Mouse (Mus musculus): ENCODE measurements around the gene Ash1l.
"Not testable (repeated sequence)": the region's sequence is repeated elsewhere in the genome, so short reads cannot be mapped to it uniquely, and the experiment has no call there.

Ash1l gene

DNA sequence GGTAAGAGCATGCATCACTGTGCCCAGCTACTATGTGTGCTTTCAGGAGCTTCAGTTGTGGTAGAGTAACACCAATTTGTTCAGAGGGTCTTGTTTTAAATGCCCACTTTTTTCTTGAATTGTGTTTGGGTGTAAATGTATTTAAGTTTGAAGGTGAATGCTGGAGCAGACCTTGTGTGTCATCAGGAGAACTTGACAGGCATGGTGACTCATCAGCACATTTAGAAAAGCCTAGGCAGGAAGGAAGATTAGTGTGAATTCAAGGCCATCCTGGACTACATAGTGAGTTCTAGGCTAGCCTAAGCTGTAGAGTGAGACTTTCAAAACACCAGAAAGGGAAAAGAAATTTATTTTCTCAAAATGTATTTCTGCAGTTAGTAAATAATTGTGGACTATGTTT is 3.3 kb downstream of the Ash1l start:
- DNase-seq (ENCODE audit: low read depth, low spot score) = no peak

GRCm38 (mm10) chr3:88963211-88963610 is 12.8 kb downstream of the Ash1l start:
- not testable (repeated sequence) for DNase-seq (ENCODE audit: low read depth, low spot score)

DNA sequence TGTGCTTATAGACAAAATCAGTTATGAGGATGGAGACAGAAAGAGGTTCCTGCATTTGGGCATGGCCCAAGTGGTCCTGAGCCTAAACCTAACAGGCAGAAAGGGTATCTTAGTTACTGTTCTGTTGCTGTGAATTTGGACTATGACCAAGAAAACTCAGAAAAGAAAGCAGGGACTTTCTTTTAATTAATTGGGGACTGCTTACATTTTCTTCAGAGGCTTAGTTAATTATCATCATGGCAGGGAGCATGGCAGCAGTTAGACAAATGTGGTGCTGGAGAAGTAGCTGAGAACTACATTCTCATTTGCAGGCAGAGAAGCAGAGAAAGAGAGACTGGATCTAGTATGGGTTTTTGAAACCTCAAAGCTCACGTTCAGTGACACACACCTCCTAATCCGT is 24.6 kb downstream of the Ash1l start:
- no peak for DNase-seq (ENCODE audit: low read depth, low spot score)

DNA sequence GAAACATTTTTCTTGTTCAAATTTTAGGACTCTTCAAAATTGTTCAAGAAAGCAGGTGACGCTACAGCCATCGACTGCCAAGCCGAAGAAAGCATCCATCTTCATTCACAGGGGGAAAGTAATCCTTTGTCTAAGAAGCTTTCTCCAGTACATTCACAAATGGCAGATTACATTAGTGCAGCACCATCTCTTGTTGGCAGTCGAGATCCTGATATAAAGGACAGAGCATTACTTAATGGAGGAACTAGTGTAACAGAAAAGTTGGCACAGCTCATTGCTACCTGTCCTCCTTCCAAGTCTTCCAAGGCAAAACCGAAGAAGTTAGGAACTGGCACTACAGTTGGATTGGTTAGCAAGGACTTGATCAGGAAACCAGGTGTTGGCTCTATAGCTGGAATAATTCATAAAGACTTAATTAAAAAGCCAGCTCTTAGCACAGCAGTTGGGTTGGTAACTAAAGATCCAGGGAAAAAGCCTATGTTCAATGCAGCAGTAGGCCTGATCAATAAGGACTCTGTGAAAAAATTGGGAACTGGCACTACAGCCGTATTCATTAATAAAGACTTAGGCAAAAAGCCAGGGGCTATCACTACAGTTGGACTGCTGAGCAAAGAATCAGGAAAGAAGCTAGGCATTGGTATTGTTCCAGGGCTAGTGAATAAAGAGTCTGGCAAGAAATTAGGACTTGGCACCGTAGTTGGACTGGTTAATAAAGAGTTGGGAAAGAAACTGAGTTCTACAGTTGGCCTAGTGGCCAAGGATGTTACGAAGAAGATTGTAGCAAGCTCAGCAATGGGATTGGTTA is 31.0 kb downstream of the Ash1l start:
- no peak for DNase-seq (ENCODE audit: low read depth, low spot score)

DNA sequence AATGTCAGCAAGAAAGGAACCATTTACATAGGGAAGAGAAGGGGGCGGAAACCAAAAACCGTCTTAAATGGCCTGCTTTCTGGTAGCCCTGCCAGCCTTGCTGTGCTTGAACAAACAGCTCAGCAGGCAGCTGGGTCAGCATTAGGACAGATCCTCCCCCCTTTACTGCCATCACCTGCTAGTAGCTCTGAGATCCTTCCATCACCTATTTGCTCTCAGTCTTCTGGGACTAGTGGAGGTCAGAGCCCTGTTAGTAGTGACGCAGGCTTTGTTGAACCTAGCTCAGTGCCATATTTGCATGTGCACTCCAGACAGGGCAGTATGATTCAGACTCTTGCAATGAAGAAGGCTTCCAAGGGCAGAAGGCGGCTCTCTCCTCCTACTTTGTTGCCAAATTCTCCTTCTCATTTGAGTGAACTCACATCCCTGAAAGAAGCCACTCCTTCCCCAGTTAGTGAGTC is 33.5 kb downstream of the Ash1l start:
- DNase-seq (ENCODE audit: low read depth, low spot score) = no peak

DNA sequence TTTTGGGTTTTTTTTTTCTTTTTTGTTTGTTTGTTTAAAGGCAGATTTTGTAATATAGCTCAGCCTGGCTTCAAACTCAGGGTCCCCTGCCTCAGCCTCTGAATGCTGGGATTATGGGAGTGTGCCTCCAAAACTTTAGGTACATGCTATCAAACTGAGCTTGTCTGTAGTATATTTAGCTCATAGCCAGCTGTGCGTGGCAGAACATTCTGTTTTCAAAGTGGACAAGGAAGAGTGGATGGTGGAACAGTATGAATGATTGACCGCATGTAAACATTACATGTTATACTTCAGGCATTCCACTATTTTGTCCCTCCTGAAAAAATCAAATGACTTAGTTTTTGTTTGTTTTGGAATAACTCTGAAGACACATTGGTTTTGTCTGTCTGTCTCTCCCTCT is 42.4 kb downstream of the Ash1l start:
- DNase-seq (ENCODE audit: low read depth, low spot score) = no peak

DNA sequence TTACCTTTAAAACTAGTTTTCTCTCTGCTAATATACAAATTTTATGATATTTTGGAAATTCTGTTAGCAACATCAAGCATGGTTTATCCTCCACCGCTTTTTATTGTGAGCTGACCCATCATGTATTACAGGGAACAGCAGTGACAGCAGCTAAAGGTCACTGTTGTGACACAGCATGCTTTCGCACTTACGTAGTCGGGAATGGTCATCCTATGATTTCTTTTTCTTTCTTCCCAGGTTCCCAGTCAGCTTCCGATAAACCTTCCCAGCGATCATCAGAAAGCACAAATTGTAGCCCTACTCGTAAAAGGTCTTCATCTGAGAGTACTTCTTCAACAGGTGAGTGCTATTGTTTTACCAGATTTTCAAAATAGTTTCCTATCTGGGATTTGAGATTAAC is 51.1 kb downstream of the Ash1l start:
- no peak for DNase-seq (ENCODE audit: low read depth, low spot score)

GRCm38 (mm10) chr3:89030896-89031295 is 80.5 kb downstream of the Ash1l start:
- not testable (repeated sequence) for DNase-seq (ENCODE audit: low read depth, low spot score)

- no peak for DNase-seq (ENCODE audit: low read depth, low spot score)
These were observed 92.9 kb downstream of the Ash1l start for GRCm38 (mm10) chr3:89043359-89043758.

DNA sequence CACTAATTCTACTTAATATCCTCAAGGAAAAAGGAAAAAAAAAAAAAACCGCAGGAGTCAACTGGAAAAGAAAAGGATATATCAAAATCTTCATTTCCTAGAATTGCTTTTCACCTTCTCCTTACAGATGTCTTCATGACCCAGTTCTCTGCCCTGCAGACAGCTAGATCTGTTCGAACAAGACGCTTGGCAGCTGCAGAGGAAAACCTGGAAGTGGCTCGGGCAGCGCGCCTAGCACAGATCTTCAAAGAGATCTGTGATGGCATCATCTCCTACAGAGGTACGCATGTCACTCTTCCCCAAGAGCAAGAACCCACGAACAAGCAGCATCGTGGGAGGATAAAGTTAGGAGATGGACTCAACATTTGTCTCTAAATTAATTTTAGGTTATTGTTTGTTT is 107.9 kb downstream of the Ash1l start:
- DNase-seq (ENCODE audit: low read depth, low spot score) = no peak

DNA sequence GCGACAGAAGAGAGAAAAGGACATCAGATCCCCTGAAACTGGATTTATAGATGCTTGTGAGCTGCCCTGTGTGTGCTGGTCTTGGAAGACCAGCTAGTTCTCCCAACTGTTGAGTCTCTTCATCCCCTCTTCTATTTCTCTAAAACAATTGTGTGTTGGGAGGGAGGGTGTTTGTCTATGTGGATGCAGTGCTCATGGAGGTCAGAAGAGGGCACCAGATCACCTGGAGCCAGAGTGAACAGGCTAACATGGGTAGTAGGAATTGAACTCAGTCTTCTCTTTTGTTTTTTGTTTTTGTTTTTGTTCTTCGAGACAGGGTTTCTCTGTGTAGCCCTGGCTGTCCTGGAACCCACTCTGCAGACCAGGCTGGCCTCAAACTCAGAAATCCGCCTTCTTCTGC is 108.4 kb downstream of the Ash1l start:
- no peak for DNase-seq (ENCODE audit: low read depth, low spot score)

DNA sequence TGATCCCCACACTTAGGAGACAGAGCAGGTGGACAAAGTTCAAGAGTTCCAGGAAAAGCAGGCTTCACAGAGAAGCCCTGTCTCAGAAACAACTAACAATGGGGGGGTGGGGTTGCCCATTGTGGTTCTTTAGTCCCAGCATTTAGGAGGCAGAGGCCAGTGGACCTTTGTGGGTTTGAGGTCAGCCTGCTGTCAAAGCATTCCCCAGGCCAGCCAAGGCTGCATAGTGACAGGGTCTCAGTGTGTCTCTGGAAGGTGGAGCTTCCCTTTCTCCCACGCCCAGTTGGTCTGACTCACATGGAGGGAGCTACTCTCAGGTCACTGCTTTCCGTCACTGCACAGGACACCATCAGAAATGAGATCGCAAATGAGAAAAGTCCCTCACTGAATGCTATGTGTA is 111.3 kb downstream of the Ash1l start:
- no peak for DNase-seq (ENCODE audit: low read depth, low spot score)

DNA sequence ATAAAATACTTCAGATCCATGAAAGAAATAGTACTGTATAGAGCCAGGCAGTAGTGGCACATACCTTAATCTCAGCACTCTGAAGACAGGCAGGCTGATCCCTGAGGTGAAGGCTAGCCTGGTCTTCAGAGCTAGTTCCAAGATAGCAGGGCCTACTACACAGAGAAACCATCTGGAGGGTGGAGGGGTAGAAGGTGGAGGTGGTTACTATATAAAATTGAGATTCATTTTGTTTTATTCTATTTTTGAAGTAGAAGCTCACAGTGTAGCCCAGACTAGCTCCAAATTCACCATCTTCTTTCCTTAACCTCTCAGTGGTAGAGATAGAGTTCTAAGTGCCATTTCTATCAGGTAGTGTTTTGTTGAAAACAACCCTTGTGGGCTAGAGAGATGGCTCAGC is 116.8 kb downstream of the Ash1l start:
- no peak for DNase-seq (ENCODE audit: low read depth, low spot score)

DNA sequence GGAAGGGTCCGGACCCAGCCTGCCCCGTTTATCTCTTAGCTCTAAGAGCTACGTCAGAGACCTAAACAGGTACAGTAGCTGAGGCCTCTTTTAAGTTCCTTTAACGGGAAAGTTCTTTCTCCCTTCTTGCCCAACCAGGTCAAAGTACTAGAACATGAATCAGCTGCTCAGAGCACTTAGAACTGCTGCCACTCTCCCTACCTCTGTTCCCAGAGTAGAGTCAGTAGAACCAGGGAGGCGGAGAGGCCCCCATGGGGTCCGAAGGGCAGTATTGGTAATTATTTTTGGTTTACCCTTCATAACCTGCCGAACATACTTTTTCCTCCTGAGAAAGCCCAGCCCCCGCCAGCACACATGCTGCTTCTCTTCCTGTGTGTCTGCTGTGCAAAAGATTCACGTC is 127.0 kb downstream of the Ash1l start:
- no peak for DNase-seq (ENCODE audit: low read depth, low spot score)

DNA sequence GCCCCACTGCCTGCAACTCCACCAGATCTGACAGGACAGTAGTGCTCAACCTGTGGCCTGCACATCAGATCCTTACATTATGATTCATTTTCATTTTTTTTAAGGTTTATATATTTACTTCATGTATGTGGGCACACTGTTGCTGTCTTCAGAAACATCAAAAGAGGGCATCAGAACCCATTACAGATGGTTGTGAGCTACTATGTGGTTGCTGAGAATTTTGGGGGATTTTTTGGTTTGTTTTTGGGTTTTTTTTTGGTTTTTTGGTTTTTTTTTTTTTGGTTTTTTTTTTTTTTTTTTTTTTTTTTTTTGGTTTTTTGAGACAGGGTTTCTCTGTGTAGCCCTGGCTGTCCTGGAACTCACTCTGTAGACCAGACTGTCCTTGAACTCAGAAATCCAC is 131.9 kb downstream of the Ash1l start:
- DNase-seq (ENCODE audit: low read depth, low spot score) = not testable (repeated sequence)

DNA sequence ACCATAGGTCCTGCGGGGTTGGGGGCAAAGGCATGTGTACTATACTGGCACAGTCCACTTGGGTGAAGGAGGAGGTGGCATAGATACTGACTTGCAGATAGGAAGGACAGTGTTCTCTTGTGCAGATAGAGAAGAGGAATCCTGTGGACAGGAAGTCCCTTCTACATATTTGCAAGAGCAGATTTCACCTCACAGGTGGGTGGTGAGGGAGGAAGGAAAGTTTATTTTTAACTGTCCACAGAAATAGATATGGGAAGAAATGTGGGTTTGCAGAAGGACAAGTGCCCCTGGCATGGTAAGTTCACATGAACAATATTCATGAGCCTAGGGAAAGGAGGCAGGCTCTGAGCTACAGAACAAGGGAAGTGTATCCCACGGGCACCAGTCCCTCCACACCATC is 133.7 kb downstream of the Ash1l start:
- DNase-seq (ENCODE audit: low read depth, low spot score) = no peak

DNA sequence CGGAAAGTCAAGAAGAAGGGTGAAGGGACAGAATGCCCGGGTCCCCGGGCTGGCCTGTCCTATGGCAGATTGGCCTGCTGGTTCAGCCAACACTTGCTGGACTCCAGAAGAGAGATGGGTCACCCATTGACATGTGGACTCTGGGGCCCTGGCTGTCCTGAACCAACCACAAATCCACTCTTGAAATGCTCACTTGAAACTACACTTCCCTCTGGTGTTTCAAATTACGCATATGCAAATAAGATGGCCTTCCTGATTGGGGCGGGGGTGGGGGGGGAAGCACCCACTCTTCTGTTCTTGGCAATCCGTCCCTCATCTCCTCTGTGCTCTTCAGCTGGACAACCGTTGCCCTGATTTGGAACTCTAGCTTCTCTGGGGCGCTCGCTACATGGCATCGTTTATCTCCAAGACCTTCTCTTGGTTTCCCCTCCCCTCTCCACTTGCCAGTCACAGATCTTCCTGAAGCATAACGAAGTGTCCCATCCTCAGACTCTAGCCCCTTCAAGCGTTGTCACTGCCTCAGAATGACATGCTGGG is 134.3 kb downstream of the Ash1l start:
- DNase-seq (ENCODE audit: low read depth, low spot score) = no peak

- no peak for DNase-seq (ENCODE audit: low read depth, low spot score)
These were observed 137.1 kb downstream of the Ash1l start for GRCm38 (mm10) chr3:89087338-89088110.

DNA sequence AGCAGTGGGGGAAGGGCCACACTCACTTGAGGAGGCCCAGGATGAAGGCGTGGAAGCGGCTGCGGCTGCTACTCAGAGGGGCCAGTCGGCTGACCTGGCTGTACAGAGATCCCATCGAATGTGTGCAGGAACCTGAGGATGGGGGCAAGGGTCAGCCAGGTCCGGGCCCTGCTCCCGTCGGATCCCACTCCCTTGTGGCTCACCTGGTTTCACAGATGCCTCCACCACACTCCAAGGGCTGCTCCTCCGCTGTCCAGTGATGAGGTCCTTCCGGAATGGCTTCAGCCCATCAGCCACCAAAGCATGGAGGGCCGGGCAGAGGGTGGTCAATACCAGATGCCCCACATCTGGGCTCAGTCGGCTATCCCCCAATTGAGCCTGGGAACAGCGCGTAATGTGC is 138.6 kb downstream of the Ash1l start:
- no peak for DNase-seq (ENCODE audit: low read depth, low spot score)

DNA sequence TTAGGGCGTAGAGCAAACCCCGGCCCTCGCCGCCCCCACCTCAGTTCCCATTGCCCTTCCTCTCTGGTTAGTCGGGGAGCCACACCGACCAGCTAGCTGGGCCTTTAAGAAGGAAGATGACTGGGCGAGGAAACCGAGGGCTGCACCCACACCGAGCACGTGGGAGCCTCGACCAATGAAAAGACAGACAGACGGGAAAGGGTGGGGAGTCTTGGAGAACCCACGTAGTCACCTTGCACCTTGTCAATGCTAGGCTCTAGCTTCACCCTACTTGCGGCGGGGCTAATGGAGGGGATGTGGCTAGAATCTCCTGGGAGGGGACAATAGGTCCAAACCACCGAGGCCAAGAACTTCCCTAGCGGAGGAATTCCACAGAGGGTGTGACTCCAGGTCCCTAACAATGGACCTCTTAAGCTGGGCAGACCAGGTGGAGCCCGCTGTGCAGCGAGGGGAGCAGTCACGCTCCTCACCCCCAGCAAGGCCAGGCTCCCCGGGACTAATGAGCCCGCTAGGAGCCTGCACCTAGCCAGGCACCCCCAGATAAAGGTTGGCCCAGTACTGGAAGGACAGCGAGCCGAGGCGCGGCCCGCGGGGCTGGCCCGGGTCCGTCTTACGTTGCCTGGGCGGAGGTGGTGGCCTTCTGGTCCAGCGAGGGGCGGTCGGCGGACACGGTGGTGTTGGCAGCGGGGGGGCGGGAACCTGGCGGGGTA is 139.6 kb downstream of the Ash1l start:
- DNase-seq (ENCODE audit: low read depth, low spot score) = peak; percentile 69

- no peak for DNase-seq (ENCODE audit: low read depth, low spot score)
These were observed 140.6 kb downstream of the Ash1l start for GRCm38 (mm10) chr3:89090694-89091655.
